Mouse (Mus musculus) liver, embryonic 11.5 days (tissue): ENCODE measurements around the gene Sox30. TPM values are rescaled to one million over a fixed set of nuclear protein-coding genes. Genes with fewer than 3 reads are reported as not detected.
A peak's percentile ranks its signal among the peaks of the same experiment; 100 is the strongest.

ENCODE experiments used
- ATAC-seq: fragments of 200-750 bp; cut with Nextera tagmentation; replicated peaks from 2 replicates; pipeline ENCODE4 v1.8.0; 2017; ENCODE audit warnings: moderate number of reproducible peaks, mild to moderate bottlenecking, moderate TSS enrichment, moderate library complexity; ENCODE audit not compliant: low FRiP score
- DNase-seq: peaks from one replicate; pipeline ENCODE4 v3.0.0-alpha.2; 2017; ENCODE audit warnings: low spot score
- H3K27ac ChIP-seq: fragments of 300-500 bp; sonication (generic); 2 replicates; pipeline ENCODE4 v1.5.1; 2014; ENCODE audit warnings: mild to moderate bottlenecking, low read depth, low read length, control low read depth
- H3K27me3 ChIP-seq: fragments of 300-500 bp; sonication (generic); replicated peaks from 2 replicates; pipeline ENCODE4 v1.6.1; 2014; ENCODE audit warnings: low read length, mixed read lengths; ENCODE audit not compliant: control insufficient read depth, insufficient read depth
- H3K36me3 ChIP-seq: fragments of 300-500 bp; sonication (generic); 2 replicates; pipeline ENCODE4 v1.6.1; 2014; ENCODE audit warnings: mild to moderate bottlenecking, low read length, moderate library complexity, mixed read lengths; ENCODE audit not compliant: control insufficient read depth, insufficient read depth
- H3K4me1 ChIP-seq: fragments of 300-500 bp; sonication (generic); replicated peaks from 2 replicates; pipeline ENCODE4 v1.6.1; 2014; ENCODE audit warnings: low read length, mixed read lengths; ENCODE audit not compliant: control insufficient read depth, insufficient read depth
- H3K4me2 ChIP-seq: fragments of 300-500 bp; sonication (generic); 2 replicates; pipeline ENCODE4 v1.6.1; 2014; ENCODE audit warnings: mild to moderate bottlenecking, control low read depth, moderate library complexity
- H3K4me3 ChIP-seq: fragments of 300-500 bp; sonication (generic); 2 replicates; pipeline ENCODE4 v1.5.1; 2014; ENCODE audit warnings: low read depth, low read length, control low read depth
- H3K9ac ChIP-seq: fragments of 300-500 bp; sonication (generic); 2 replicates; pipeline ENCODE4 v1.6.1; 2014; ENCODE audit warnings: low read depth, low read length, control low read depth
- H3K9me3 ChIP-seq: fragments of 300-500 bp; sonication (generic); 2 replicates; pipeline ENCODE4 v1.6.1; 2016; ENCODE audit warnings: low read length, inconsistent platforms, mixed read lengths; ENCODE audit not compliant: control insufficient read depth
- WGBS: fragments of 180-500 bp; shearing (Covaris S2); extraction: QIAGEN DNeasy Blood & Tissue Kit; methylation state at CpG from one replicate; pipeline ENCODE4 v1.1.7; 2014; 5-methylcytosine and 5-hydroxymethylcytosine counted together
- polyA plus RNA-seq: library from polyadenylated mRNA; unstranded; fragments of >200 nt; fragmentation: Nextera tagmentation; extraction: Ambion mirVana; gene quantifications from 2 replicates; pipeline ENCODE4 v1.2.1, GENCODE M21; 2014

Gene Sox30
- polyA plus RNA-seq, 1 experiment from 2014 or later = 0.08 TPM

DNA sequence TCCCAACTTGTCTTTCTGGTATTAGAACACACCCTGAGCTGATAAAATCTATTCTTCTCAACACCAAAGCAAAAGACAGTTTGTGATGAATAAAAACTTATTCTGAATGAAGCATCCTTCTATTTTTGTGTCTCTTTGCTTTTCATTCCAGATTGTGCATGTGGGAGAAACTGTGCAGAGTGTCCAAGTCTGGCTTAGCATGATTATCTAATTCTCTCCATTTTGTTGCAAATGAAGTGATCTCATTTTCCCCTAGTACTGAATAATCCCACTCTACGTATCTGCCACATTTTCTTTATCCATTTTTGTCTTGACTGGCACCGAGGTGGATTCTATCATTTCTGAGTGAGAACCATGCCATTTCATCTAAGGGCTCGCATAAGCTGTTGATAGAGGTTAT lies 4.0 kb upstream of the Sox30 start:
- Histone ChIP-seq H3K4me1 (no peaks in the 10 kb centered on the region; the same call in 1 of the 2 replicates), H3K9ac (no peak overlapping the region), H3K9me3 (no peaks in the 10 kb centered on the region), H3K4me2 (no peak overlapping the region), H3K27ac (no peak overlapping the region), H3K36me3 (no peaks in the 10 kb centered on the region), H3K4me3 (no peak overlapping the region), H3K27me3 (peaks cover 11% of the 10 kb centered on the region)
- no peak for ATAC-seq
- 71% methylated on average over 3 of the region's 3 CpGs for WGBS
- DNase-seq = no peak

DNA sequence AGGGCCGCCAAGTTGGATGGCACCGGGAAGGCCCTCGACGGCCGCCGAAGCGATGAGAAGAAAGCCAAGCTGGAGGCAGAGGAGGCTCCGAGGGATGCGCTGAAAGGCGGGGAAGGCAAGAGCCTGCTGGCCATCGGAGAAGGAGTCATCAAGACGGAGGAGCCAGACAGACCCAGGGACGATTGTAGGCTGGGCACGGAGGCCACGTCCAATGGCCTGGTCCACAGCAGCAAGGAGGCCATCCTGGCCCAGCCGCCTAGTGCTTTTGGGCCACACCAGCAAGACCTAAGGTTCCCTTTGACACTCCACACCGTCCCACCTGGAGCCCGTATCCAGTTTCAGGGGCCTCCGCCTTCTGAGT lies 763 bp downstream of the Sox30 start:
- Histone ChIP-seq H3K9me3 (no peaks in the 10 kb centered on the region), H3K4me1 (no peaks in the 10 kb centered on the region; the same call in 1 of the 2 replicates), H3K4me2 (peak overlapping the region; percentile 78), H3K9ac (peak overlapping the region; percentile 74), H3K36me3 (no peaks in the 10 kb centered on the region), H3K27ac (no peak overlapping the region), H3K4me3 (peak overlapping the region; percentile 65), H3K27me3 (peaks cover 14% of the 10 kb centered on the region)
- DNase-seq (no peak), ATAC-seq (peak; percentile 29; the same call in 1 of the 2 replicates)
- 45% methylated on average over 19 of the region's 19 CpGs for WGBS

DNA sequence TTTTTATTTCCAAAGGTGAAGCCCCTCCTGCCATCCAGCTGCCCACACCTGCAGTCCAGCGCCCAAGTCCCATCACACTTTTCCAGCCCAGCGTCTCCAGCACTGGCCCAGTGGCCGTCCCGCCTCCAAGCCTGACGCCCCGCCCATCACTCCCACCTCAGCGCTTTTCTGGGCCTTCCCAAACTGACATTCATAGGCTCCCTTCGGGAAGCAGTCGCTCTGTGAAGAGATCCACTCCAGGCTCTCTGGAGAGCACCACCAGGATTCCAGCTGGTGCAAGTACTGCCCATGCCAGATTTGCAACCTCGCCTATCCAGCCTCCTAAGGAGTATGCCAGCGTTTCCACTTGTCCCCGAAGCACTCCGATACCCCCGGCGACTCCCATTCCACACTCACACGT lies 11.5 kb downstream of the Sox30 start:
- no peak overlapping the region for H3K27ac ChIP-seq
- peak; percentile 34 for DNase-seq
- H3K4me3 ChIP-seq = peak overlapping the region; percentile 30
- ATAC-seq = no peak
- no peaks in the 10 kb centered on the region for H3K9me3 ChIP-seq
- no peak overlapping the region for H3K9ac ChIP-seq
- H3K4me2 ChIP-seq = peak overlapping the region; percentile 58
- WGBS = 11% methylated on average over 16 of the region's 16 CpGs
- no peaks in the 10 kb centered on the region for H3K36me3 ChIP-seq
- H3K4me1 ChIP-seq = no peaks in the 10 kb centered on the region
- no peaks in the 10 kb centered on the region for H3K27me3 ChIP-seq

DNA sequence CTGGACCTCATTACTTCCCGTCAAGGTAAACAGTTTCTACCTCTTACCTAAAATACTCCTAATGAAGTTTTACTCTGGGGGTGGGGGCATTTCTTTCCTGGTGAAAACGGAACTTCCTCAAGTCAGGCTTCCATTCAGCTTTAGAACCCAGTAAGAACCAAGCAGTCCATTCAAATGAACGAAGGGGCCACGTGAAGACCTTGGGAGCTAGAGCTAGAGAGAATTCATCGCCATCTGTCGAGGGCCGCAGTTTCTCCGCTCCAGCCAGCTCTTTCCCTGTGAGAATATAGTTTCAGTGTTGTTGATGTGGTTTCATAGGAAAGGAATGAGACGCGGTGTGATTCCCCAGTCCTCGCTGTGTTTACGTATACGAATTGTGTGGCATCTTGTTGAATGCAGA lies 12.0 kb downstream of the Sox30 start:
- WGBS = 44% methylated on average over 13 of the region's 13 CpGs

DNA sequence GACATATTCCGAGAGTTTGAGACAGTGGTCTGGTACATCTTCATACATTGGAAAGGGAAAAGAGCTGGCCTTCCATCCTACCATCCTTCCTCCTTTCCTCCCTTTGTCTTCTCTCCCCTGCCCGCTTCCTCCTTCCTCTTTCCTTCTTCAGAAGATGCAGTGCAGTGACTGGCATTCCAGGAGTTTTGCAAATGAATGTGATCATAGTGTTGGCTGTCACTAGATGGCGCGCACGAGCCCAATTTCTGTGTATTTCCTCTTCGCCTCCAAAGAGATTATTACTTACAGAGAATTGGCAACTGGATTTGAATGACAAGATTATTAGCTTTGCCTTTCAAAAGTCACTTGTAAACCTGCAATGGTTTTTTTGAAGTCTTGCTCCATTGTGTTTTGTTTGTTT lies 36.0 kb downstream of the Sox30 start:
- DNase-seq (peak; percentile 57), ATAC-seq (no peak)
- no peak overlapping the region for H3K4me2 ChIP-seq
- WGBS = 20% methylated on average over 6 of the region's 6 CpGs
- H3K9ac ChIP-seq = no peak overlapping the region
- H3K36me3 ChIP-seq = no peaks in the 10 kb centered on the region
- H3K27me3 ChIP-seq = no peaks in the 10 kb centered on the region
- H3K27ac ChIP-seq = no peak overlapping the region
- no peaks in the 10 kb centered on the region for H3K4me1 ChIP-seq
- H3K9me3 ChIP-seq = no peaks in the 10 kb centered on the region
- no peak overlapping the region for H3K4me3 ChIP-seq

More for the DNA sequence above, 12.0 kb downstream of the Sox30 start:
- DNase-seq = no peak
- Histone ChIP-seq H3K27me3 (no peaks in the 10 kb centered on the region), H3K4me3 (peak overlapping the region; percentile 30; the same call in 1 of the 2 replicates), H3K9ac (no peak overlapping the region), H3K27ac (no peak overlapping the region), H3K36me3 (no peaks in the 10 kb centered on the region), H3K9me3 (no peaks in the 10 kb centered on the region), H3K4me2 (peak overlapping the region; percentile 58), H3K4me1 (no peaks in the 10 kb centered on the region)
- ATAC-seq = no peak

DNA sequence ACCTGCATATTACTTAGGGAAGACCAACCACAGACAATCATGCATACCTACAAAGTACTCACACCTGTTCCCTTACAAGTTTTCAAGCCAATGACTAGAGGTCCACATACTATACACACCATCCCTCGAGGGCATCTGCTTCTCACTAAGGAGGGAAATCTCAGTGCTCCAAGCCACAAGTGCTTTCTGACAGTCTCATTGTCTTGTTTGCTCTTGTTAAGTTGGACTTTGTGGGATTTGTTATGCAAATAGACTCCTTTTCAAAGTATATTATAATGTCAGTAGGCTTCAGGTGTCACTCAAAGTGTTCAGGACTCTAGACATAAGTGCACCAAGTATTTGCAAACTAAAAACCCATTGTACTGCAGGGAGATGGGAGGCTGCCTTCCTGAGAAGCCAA lies 40.1 kb downstream of the Sox30 start:
- Histone ChIP-seq H3K4me1 (no peaks in the 10 kb centered on the region), H3K9ac (no peak overlapping the region), H3K27me3 (no peaks in the 10 kb centered on the region), H3K9me3 (no peaks in the 10 kb centered on the region), H3K36me3 (no peaks in the 10 kb centered on the region), H3K4me2 (no peak overlapping the region), H3K27ac (no peak overlapping the region), H3K4me3 (no peak overlapping the region)
- ATAC-seq = no peak
- WGBS = 61% methylated on average over 1 of the region's 1 CpGs
- DNase-seq = no peak

DNA sequence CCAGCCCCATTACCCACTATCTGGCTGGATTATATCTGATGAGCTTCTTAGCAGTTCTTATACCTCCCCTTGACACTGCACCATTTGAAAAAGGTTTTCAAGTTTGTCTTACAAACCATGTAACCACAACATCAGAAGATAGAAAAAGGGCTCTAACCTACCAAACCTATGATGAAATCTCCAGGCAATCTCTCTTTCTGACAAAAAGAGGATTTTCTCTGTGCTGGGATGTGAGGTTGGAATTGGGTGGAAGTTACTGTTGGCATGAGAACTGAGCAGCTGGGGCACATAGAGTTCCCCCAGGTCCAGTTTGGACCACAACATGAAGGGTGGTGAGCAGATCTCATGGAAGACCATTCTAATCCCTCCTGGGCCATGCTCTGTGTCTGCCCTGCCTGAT lies 41.7 kb downstream of the Sox30 start:
- ATAC-seq (no peak), DNase-seq (no peak)
- no peaks in the 10 kb centered on the region for H3K27me3 ChIP-seq
- no peaks in the 10 kb centered on the region for H3K4me1 ChIP-seq
- H3K4me2 ChIP-seq = no peak overlapping the region
- no peak overlapping the region for H3K27ac ChIP-seq
- H3K9me3 ChIP-seq = no peaks in the 10 kb centered on the region
- no peaks in the 10 kb centered on the region for H3K36me3 ChIP-seq
- H3K4me3 ChIP-seq = no peak overlapping the region
- no peak overlapping the region for H3K9ac ChIP-seq

DNA sequence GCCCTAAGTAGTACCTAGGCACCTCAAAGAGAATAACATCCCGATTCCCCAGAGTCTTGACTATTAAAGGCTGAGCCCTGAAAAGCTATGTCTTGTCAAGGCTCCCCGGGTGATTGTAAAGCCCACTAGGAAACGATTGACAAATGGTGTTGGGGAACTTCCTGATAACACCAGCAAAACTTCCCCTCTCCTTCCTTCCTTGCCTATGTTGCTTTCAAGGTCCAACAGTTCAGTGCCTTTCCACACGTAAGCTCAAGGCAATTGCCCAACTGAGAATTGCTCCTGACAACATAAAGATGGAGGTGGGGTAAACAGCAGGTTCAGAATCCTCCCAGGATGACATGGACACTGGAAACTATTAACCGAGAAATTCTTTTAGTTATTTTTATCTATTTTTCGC lies 42.9 kb downstream of the Sox30 start:
- Histone ChIP-seq H3K4me2 (no peak overlapping the region), H3K9ac (no peak overlapping the region), H3K4me3 (no peak overlapping the region), H3K36me3 (no peaks in the 10 kb centered on the region), H3K4me1 (no peaks in the 10 kb centered on the region), H3K27ac (no peak overlapping the region), H3K27me3 (no peaks in the 10 kb centered on the region), H3K9me3 (no peaks in the 10 kb centered on the region)
- DNase-seq (peak; percentile 10), ATAC-seq (no peak)
- 58% methylated on average over 6 of the region's 6 CpGs for whole genome bisulfite sequencing

DNA sequence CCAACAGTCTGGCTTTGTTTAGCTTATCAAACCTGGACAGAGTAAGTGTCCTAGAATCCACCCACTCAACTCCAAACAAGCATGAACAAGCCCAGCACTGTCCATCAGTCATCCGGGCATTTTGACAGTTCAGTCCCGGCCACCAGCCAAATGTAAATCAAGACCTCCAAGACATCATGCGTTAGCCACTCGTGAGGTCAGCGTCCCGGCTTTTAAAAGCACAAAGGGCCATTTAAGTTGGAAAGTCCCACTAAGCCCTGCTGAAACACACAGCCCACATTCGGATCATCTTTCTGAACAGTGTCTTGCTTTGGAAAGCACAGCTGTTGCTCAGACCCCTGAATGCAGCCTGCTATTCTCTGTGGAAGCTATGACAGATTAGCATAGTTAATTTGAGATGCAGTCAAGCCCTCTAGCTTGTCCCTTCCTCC lies 45.9 kb downstream of the Sox30 start:
- Histone ChIP-seq H3K9ac (no peak overlapping the region), H3K4me3 (no peak overlapping the region), H3K36me3 (no peaks in the 10 kb centered on the region), H3K4me2 (no peak overlapping the region), H3K9me3 (no peaks in the 10 kb centered on the region), H3K27ac (no peak overlapping the region), H3K27me3 (no peaks in the 10 kb centered on the region), H3K4me1 (no peaks in the 10 kb centered on the region)
- ATAC-seq (no peak), DNase-seq (peak; percentile 28)
- 63% methylated on average over 7 of the region's 7 CpGs for WGBS
